In genomic region chr16:18629390-18630231, GRCm38 (mm10) we compare ENCODE assay signal across 8 mouse cellular contexts. TPM values are rescaled to one million over a fixed set of nuclear protein-coding genes. Genes with fewer than 3 reads are reported as not detected.
A peak's percentile ranks its signal among the peaks of the same experiment; 100 is the strongest.
DNase-seq lines count a peak whose midpoint lies in the region; ATAC-seq and TF ChIP-seq lines count a peak whose summit lies in the region.

Gene Sept5, minus strand, starts transcription at chr16:18629954.

- H3K27ac ChIP-seq in hindbrain, postnatal 0 days = peak within 1 kb of the TSS; percentile 88

- H3K36me3 ChIP-seq in hindbrain, postnatal 0 days (ENCODE audit: insufficient read depth, low read length) = peaks cover 5% of the 10 kb centered on the region
- no peaks in the 10 kb centered on the region for H3K36me3 ChIP-seq in megakaryocyte, embryonic 14.5 days (replicated peaks; ENCODE audit: low read length)

- intact Hi-C loops in gastrocnemius, postnatal 14 days (cut with DNase I; ENCODE audit: low total_unique reads) = loop anchor here (5.0 kb wide), 1 partner anchor 168 kb away; no protein-coding TSS in a partner anchor
- intact Hi-C loops in left cerebral cortex, postnatal 14 days (cut with DNase I) = loop anchor here (5.0 kb wide), 1 partner anchor 168 kb away; no protein-coding TSS in a partner anchor

- under 1% methylated on average over 64 of the region's 93 CpGs for WGBS in hindbrain, postnatal 0 days

- H3K27me3 ChIP-seq in hindbrain, postnatal 0 days (ENCODE audit: insufficient read depth, low read length) = peaks cover 8% of the 10 kb centered on the region; the same call in 1 of the 2 replicates
- peaks cover 93% of the 10 kb centered on the region for H3K27me3 ChIP-seq in megakaryocyte, embryonic 14.5 days (replicated peaks)

- peak within 1 kb of the TSS; percentile 81 for H3K4me2 ChIP-seq in hindbrain, postnatal 0 days (ENCODE audit: low read depth, low read length)

- H3K4me1 ChIP-seq in hindbrain, postnatal 0 days (ENCODE audit: insufficient read depth, low read length) = peaks cover 21% of the 10 kb centered on the region
- peaks cover 75% of the 10 kb centered on the region for H3K4me1 ChIP-seq in megakaryocyte, embryonic 14.5 days

- peak within 1 kb of the TSS; percentile 91 for H3K9ac ChIP-seq in hindbrain, postnatal 0 days (replicated peaks; ENCODE audit: low read length)

- no peaks in the 10 kb centered on the region for H3K9me3 ChIP-seq in hindbrain, postnatal 0 days (ENCODE audit: low read length)
- peaks cover 6% of the 10 kb centered on the region; the same call in 1 of the 2 replicates for H3K9me3 ChIP-seq in megakaryocyte, embryonic 14.5 days

- ATAC-seq in hindbrain, postnatal 0 days = peak; percentile 65

- TF ChIP-seq CTCF in hindbrain, postnatal 0 days (IDR thresholded peaks at IDR 0.05; ENCODE audit: low read depth) = no peak

- H3K4me3 ChIP-seq in hindbrain, postnatal 0 days (ENCODE audit: low read length) = peak within 1 kb of the TSS; percentile 84
- H3K4me3 ChIP-seq in megakaryocyte, embryonic 14.5 days (replicated peaks) = peak within 1 kb of the TSS; percentile 92

- peak; percentile 77 for DNase-seq in right cerebral cortex, adult 18-20 months
- no peak for DNase-seq in right cerebral cortex, postnatal 36 days (ENCODE audit: low spot score in 2 of 2)
- peak; percentile 44 to 78 for DNase-seq in cerebellum, postnatal 4 days (ENCODE audit: low spot score in 2 of 2)
- DNase-seq in gastrocnemius, postnatal 14 days = peak; percentile 81
- DNase-seq in hindbrain, postnatal 0 days (ENCODE audit: low spot score) = peak; percentile 82
- peak; percentile 51 to 75 for DNase-seq in left cerebral cortex, postnatal 14 days (ENCODE audit: low spot score in 2 of 2)
- peak; percentile 83 for DNase-seq in right cerebral cortex, postnatal 4 days

RNA-seq across cellular contexts. Expression of gene Sept5, which starts in this region (rescaled TPM):
- 1 to 10 TPM; 6.0 to 8.4 TPM for total RNA-seq in gastrocnemius, postnatal 14 days (2021)
- total RNA-seq in hindbrain, postnatal 0 days (2014; rRNA removed) = 286 and 335 TPM in 2 replicates
- polyA plus RNA-seq in hindbrain, postnatal 0 days (2015; fragmentation: Nextera tagmentation; extraction: Ambion mirVana) = 186 and 195 TPM in 2 replicates
- total RNA-seq in left cerebral cortex, postnatal 14 days (2021) = 100 to 1,000 TPM; 866 to 932 TPM
- polyA plus RNA-seq in megakaryocyte, embryonic 14.5 days (2012; ENCODE audit: insufficient read depth, low replicate concordance) = 8.0 and 10.3 TPM in 2 replicates

Comparison
In these comparisons a context has a peak if more than half of its experiments do, and no peak if none do; other contexts are left out.
1. RNA of gene Sept5 (total RNA-seq): 866 to 932 TPM in left cerebral cortex, postnatal 14 days and 286 to 335 TPM in hindbrain, postnatal 0 days; 6.0 to 8.4 TPM in gastrocnemius, postnatal 14 days; every median in the first group is over 10 times any median in the second.
2. RNA of gene Sept5 (polyA plus RNA-seq): 186 to 195 TPM in hindbrain, postnatal 0 days; 8.0 to 10.3 TPM in megakaryocyte, embryonic 14.5 days; every median in the first group is over 10 times any median in the second.
3. DNase-seq: peak in right cerebral cortex, adult 18-20 months (single experiment), cerebellum, postnatal 4 days (2 of 2), gastrocnemius, postnatal 14 days (single experiment), hindbrain, postnatal 0 days (single experiment), left cerebral cortex, postnatal 14 days (2 of 2) and right cerebral cortex, postnatal 4 days (single experiment); none in right cerebral cortex, postnatal 36 days (0 of 2).